Comparison of ENCODE assay signal across 8 mouse cellular contexts in genomic region chr8:44935741-44936140, GRCm38 (mm10). TPM values are rescaled to one million over a fixed set of nuclear protein-coding genes. Genes with fewer than 3 reads are reported as not detected.
DNase-seq lines count a peak whose midpoint lies in the region; ATAC-seq and TF ChIP-seq lines count a peak whose summit lies in the region.

No protein-coding gene starts in this region.

- no peaks in the 10 kb centered on the region for H3K9me3 ChIP-seq in liver, postnatal 0 days (ENCODE audit: low read length)

- peak overlapping the region; percentile 79 for H3K4me3 ChIP-seq in layer of hippocampus, adult 2 months
- H3K4me3 ChIP-seq in liver, postnatal 0 days (ENCODE audit: low read depth, low read length), result peak overlapping the region; percentile 35

- in situ Hi-C loops in Patski (cut with MboI; ENCODE audit: low pct_unique_long_range_greater_than_20kb), result loop anchor here (5.0 to 25.0 kb wide), 5 partner anchors 77 to 911 kb away; no protein-coding TSS in a partner anchor

- H3K4me2 ChIP-seq in liver, postnatal 0 days (ENCODE audit: low read depth, low read length), result peak overlapping the region; percentile 80

- POLR2A ChIA-PET in Patski (lab: Charles Lee), result interaction anchor here (0.6 to 1.2 kb wide), 3 partner anchors 13 to 752 kb away, joined by 3 read pairs; no protein-coding TSS in a partner anchor

- 0% methylated on average over 24 of the region's 24 CpGs for WGBS in liver, postnatal 0 days (ENCODE audit: insufficient replicate concordance)

- H3K4me1 ChIP-seq in liver, postnatal 0 days (ENCODE audit: insufficient read depth), result no peaks in the 10 kb centered on the region; the same call in 1 of the 2 replicates

- no peak for DNase-seq in Patski (ENCODE audit: low read depth, low spot score)
- DNase-seq in cerebellum, adult 8-10 months, result peak; percentile 89
- peak; percentile 90 for DNase-seq in heart, postnatal 4 days
- DNase-seq in layer of hippocampus, adult 2 months (ENCODE audit: low spot score in 2 of 2), result peak; percentile 79 to 83
- peak; percentile 75 for DNase-seq in liver, postnatal 0 days
- DNase-seq in ovary, postnatal 10 days (ENCODE audit: low spot score), result peak; percentile 55

- H3K27ac ChIP-seq in layer of hippocampus, adult 2 months, result peak overlapping the region; percentile 47
- H3K27ac ChIP-seq in liver, postnatal 0 days (ENCODE audit: low read depth), result no peak overlapping the region

- no peak for TF ChIP-seq EP300 in liver, postnatal 0 days (IDR thresholded peaks at IDR 0.05; ENCODE audit: low read depth)

- CTCF ChIA-PET in Patski (lab: Charles Lee), result interaction anchor here (1.0 to 4.0 kb wide), 9 partner anchors 50 to 754 kb away, joined by 3 to 17 read pairs (median 5); no protein-coding TSS in a partner anchor

- H3K27me3 ChIP-seq in Patski, result no peaks in the 10 kb centered on the region
- peaks cover 49% of the 10 kb centered on the region for H3K27me3 ChIP-seq in liver, postnatal 0 days (ENCODE audit: insufficient read depth, low read length)

- no peak for TF ChIP-seq CTCF in Patski (IDR thresholded peaks at IDR 0.05)
- peak; percentile 87 for TF ChIP-seq CTCF in layer of hippocampus, adult 2 months (conservative IDR thresholded peaks at IDR 0.05)
- TF ChIP-seq CTCF in liver, postnatal 0 days (IDR thresholded peaks at IDR 0.05; ENCODE audit: low read depth), result peak; percentile 78

- H3K9ac ChIP-seq in liver, postnatal 0 days (replicated peaks), result no peak overlapping the region

- H3K36me3 ChIP-seq in liver, postnatal 0 days (replicated peaks; ENCODE audit: insufficient read depth, low read length), result no peaks in the 10 kb centered on the region

- ATAC-seq in Patski, result peak; percentile 64
- peak; percentile 50 for ATAC-seq in frontal cortex, adult (ENCODE audit: low TSS enrichment)
- ATAC-seq in liver, postnatal 0 days, result peak; percentile 43
- ATAC-seq in CD4-positive, CD25-positive, alpha-beta regulatory T cell, adult 4 months, result no peak

RNA-seq across cellular contexts. Expression of gene Fat1, which starts 0.5 kb away (rescaled TPM):
- polyA plus RNA-seq in Patski (2021), result 125 TPM
- total RNA-seq in heart, postnatal 4 days (2021), result 10 to 100 TPM; 68.5 to 72.0 TPM
- 10 to 100 TPM; 22.2 to 24.7 TPM for total RNA-seq in layer of hippocampus, adult 2 months (2021)
- polyA plus RNA-seq in liver, postnatal 0 days (2015; fragmentation: Nextera tagmentation; extraction: Ambion mirVana), result 0.73 and 0.78 TPM in 2 replicates
- under 1 TPM in 1 of 2 experiments, not detected in 1; 0.03 TPM for polyA plus RNA-seq in CD4-positive, CD25-positive, alpha-beta regulatory T cell, adult 4 months (2017; shearing (Covaris generic))

Comparison
In these comparisons a context has a peak if more than half of its experiments do, and no peak if none do; other contexts are left out.
1. RNA of gene Fat1, which starts 0.5 kb away (polyA plus RNA-seq): 125 TPM in Patski (single experiment); 0.73 to 0.78 TPM in liver, postnatal 0 days and 0.03 TPM in CD4-positive, CD25-positive, alpha-beta regulatory T cell, adult 4 months; every median in the first group is over 10 times any median in the second.